Mouse (Mus musculus) kidney, adult 2 months (tissue): Measurements from ENCODE around the gene Rapgef4.

Experiments used
- CTCF ChIP-seq: fragments of 200-500 bp; conservative IDR thresholded peaks from 2 replicates; pipeline ENCODE4 v1.5.1; 2011; ENCODE audit warnings: low read depth, mild to moderate bottlenecking, control low read depth, low read length, moderate library complexity, mixed read lengths; ENCODE audit not compliant: insufficient read depth, insufficient read length
- POLR2A ChIP-seq: fragments of 200-500 bp; IDR thresholded peaks from one replicate; pipeline ENCODE4 v1.6.1; 2011; ENCODE audit warnings: low read depth, low read length, control low read depth

DNA sequence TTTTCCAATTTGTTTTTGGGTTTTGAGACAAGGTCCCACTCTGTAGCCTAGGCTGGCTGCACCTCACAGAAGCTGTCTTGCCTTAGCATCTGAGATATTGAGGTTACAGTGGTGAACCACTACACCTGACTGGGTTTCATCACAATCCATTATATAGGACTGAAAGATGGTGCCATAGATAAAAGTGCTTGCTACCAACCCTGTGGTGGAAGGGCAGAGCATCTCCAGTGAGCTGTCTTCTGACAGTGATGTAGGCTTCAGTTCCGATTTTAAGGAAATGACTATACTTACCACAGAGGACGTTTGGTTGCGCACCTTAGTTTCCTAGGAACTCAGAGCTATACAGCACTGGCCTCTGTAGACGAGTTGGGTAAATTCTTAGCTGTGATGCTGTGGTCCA is 301.7 kb downstream of the Rapgef4 start:
- no peak for TF ChIP-seq CTCF
- TF ChIP-seq POLR2A, result no peak
